ENCODE assay signal across 8 mouse cellular contexts in genomic region chr11:103758706-103759105, GRCm38 (mm10). TPM values are rescaled to one million over a fixed set of nuclear protein-coding genes. Genes with fewer than 3 reads are reported as not detected.
DNase-seq lines count a peak whose midpoint lies in the region; ATAC-seq and TF ChIP-seq lines count a peak whose summit lies in the region.

No protein-coding gene starts in this region.

- no peaks in the 10 kb centered on the region for H3K9me3 ChIP-seq in hindbrain, embryonic 11.5 days (ENCODE audit: control insufficient read depth, low read length)
- peaks cover 2% of the 10 kb centered on the region; the same call in 1 of the 2 replicates for H3K9me3 ChIP-seq in hindbrain, embryonic 16.5 days (ENCODE audit: control insufficient read depth, low read length)
- H3K9me3 ChIP-seq in MEL (replicated peaks; ENCODE audit: insufficient read depth, low read length), result no peaks in the 10 kb centered on the region
- no peaks in the 10 kb centered on the region for H3K9me3 ChIP-seq in heart, embryonic 10.5 days

- no peak overlapping the region for H3K4me3 ChIP-seq in hindbrain, embryonic 11.5 days (ENCODE audit: low read depth, low read length)
- no peak overlapping the region for H3K4me3 ChIP-seq in hindbrain, embryonic 16.5 days (ENCODE audit: low read length)
- no peak overlapping the region for H3K4me3 ChIP-seq in MEL (ENCODE audit: control insufficient read depth in 1 of 2, insufficient read depth in 1 of 2, low read depth in 2 of 2, low read length in 2 of 2)
- H3K4me3 ChIP-seq in heart, embryonic 10.5 days, result no peak overlapping the region
- no peak overlapping the region for H3K4me3 ChIP-seq in olfactory bulb, adult 2 months (ENCODE audit: insufficient read depth, low read depth, low read length)

- intact Hi-C loops in left cerebral cortex, postnatal 25 days (cut with DNase I), result loop anchor here (2.0 kb wide), 2 partner anchors 80 to 120 kb away; partner anchors contain the start of gene Lyzl6

- peak; percentile 85 for DNase-seq in hindbrain, embryonic 11.5 days (ENCODE audit: low spot score)
- peak; percentile 71 for DNase-seq in MEL (ENCODE audit: low read depth, low spot score)
- DNase-seq in cerebellum, postnatal 10 days, result peak; percentile 91 to 93
- peak; percentile 89 for DNase-seq in heart, embryonic 10.5 days (ENCODE audit: low spot score)
- peak; percentile 46 to 49 for DNase-seq in left cerebral cortex, postnatal 25 days (ENCODE audit: low spot score in 2 of 2)
- DNase-seq in thymus, postnatal 14 days, result peak; percentile 68

- TF ChIP-seq CTCF in MEL (IDR thresholded peaks at IDR 0.05 in 2 of 3, conservative IDR thresholded peaks at IDR 0.05 in 1 of 3; ENCODE audit: control insufficient read depth in 1 of 3, insufficient read depth in 1 of 3, low read depth in 2 of 3, low read length in 3 of 3, poor library complexity in 1 of 3, severe bottlenecking in 1 of 3), result peak; percentile 89 to 99 (median 92)
- peak; percentile 94 for TF ChIP-seq CTCF in olfactory bulb, adult 2 months (IDR thresholded peaks at IDR 0.05; ENCODE audit: insufficient read depth, low read depth, low read length)

- WGBS in hindbrain, embryonic 11.5 days, result 13% methylated on average over 6 of the region's 6 CpGs
- WGBS in hindbrain, embryonic 16.5 days, result 6% methylated on average over 6 of the region's 6 CpGs
- WGBS in heart, embryonic 10.5 days, result 12% methylated on average over 6 of the region's 6 CpGs
- WGBS in olfactory bulb, adult 2 months, result 15% methylated on average over 6 of the region's 6 CpGs

- H3K4me2 ChIP-seq in hindbrain, embryonic 11.5 days (replicated peaks; ENCODE audit: low read depth, low read length), result no peak overlapping the region
- H3K4me2 ChIP-seq in hindbrain, embryonic 16.5 days (ENCODE audit: low read length), result no peak overlapping the region

- H3K9ac ChIP-seq in hindbrain, embryonic 11.5 days (ENCODE audit: low read depth, low read length), result no peak overlapping the region
- no peak overlapping the region for H3K9ac ChIP-seq in hindbrain, embryonic 16.5 days (ENCODE audit: low read depth, low read length)
- H3K9ac ChIP-seq in MEL (ENCODE audit: control insufficient read depth, low read depth, low read length, poor library complexity, severe bottlenecking), result no peak overlapping the region

- TF ChIP-seq POLR2A in MEL (IDR thresholded peaks at IDR 0.05; ENCODE audit: control insufficient read depth in 1 of 2, insufficient read depth in 1 of 2, low read depth in 1 of 2, low read length in 2 of 2, poor library complexity in 1 of 2), result no peak
- TF ChIP-seq POLR2A in olfactory bulb, adult 2 months (IDR thresholded peaks at IDR 0.05; ENCODE audit: insufficient read depth, low read depth, low read length), result no peak

- no peak for TF ChIP-seq EP300 in MEL (IDR thresholded peaks at IDR 0.05; ENCODE audit: low read depth in 1 of 2, low read length in 2 of 2)

- H3K27ac ChIP-seq in hindbrain, embryonic 11.5 days (ENCODE audit: low read depth, low read length), result no peak overlapping the region
- no peak overlapping the region for H3K27ac ChIP-seq in hindbrain, embryonic 16.5 days (ENCODE audit: low read depth, low read length)
- no peak overlapping the region for H3K27ac ChIP-seq in MEL (ENCODE audit: control insufficient read depth, low read depth, low read length)
- H3K27ac ChIP-seq in heart, embryonic 10.5 days, result no peak overlapping the region
- no peak overlapping the region for H3K27ac ChIP-seq in olfactory bulb, adult 2 months (ENCODE audit: insufficient read depth, low read depth, low read length)

- no peaks in the 10 kb centered on the region for H3K4me1 ChIP-seq in hindbrain, embryonic 11.5 days (replicated peaks; ENCODE audit: control insufficient read depth, insufficient read depth, low read length)
- no peaks in the 10 kb centered on the region for H3K4me1 ChIP-seq in hindbrain, embryonic 16.5 days (ENCODE audit: control insufficient read depth, insufficient read depth, low read depth, low read length)
- H3K4me1 ChIP-seq in MEL (ENCODE audit: control insufficient read depth in 1 of 2, insufficient read depth in 2 of 2, low read length in 2 of 2), result no peaks in the 10 kb centered on the region
- no peaks in the 10 kb centered on the region for H3K4me1 ChIP-seq in heart, embryonic 10.5 days
- H3K4me1 ChIP-seq in olfactory bulb, adult 2 months (ENCODE audit: control insufficient read depth, insufficient read depth, low read length), result no peaks in the 10 kb centered on the region

- H3K36me3 ChIP-seq in hindbrain, embryonic 11.5 days (ENCODE audit: control insufficient read depth, insufficient read depth, low read length), result no peaks in the 10 kb centered on the region
- no peaks in the 10 kb centered on the region for H3K36me3 ChIP-seq in hindbrain, embryonic 16.5 days (ENCODE audit: control insufficient read depth, insufficient read depth, low read length)
- no peaks in the 10 kb centered on the region for H3K36me3 ChIP-seq in MEL (ENCODE audit: control insufficient read depth in 1 of 2, insufficient read depth in 2 of 2, low read length in 2 of 2)
- H3K36me3 ChIP-seq in heart, embryonic 10.5 days, result no peaks in the 10 kb centered on the region

- no peak for ATAC-seq in hindbrain, embryonic 11.5 days (ENCODE audit: low FRiP score)
- no peak for ATAC-seq in hindbrain, embryonic 16.5 days

- H3K27me3 ChIP-seq in hindbrain, embryonic 11.5 days (ENCODE audit: control insufficient read depth, insufficient read depth, low read length), result 0 out of 2 replicates have a peak, but pooled peaks cover 2% of the 10 kb centered on the region
- H3K27me3 ChIP-seq in hindbrain, embryonic 16.5 days (replicated peaks; ENCODE audit: control insufficient read depth, insufficient read depth, low read length), result no peaks in the 10 kb centered on the region; the same call in 1 of the 2 replicates
- 0 out of 4 replicates have a peak, but pooled peaks cover 0 to 2% of the 10 kb centered on the region in 2 experiments for H3K27me3 ChIP-seq in MEL (ENCODE audit: control insufficient read depth in 1 of 2, insufficient read depth in 2 of 2, low read length in 2 of 2)
- peaks cover 23% of the 10 kb centered on the region; the same call in 1 of the 2 replicates for H3K27me3 ChIP-seq in heart, embryonic 10.5 days (ENCODE audit: insufficient read depth, poor library complexity, severe bottlenecking)

- TF ChIP-seq RAD21 in MEL (IDR thresholded peaks at IDR 0.05; ENCODE audit: low read depth, low read length), result peak; percentile 67

- no peaks in the 10 kb centered on the region for H3K79me2 ChIP-seq in MEL (ENCODE audit: control insufficient read depth, insufficient read depth, low read length, poor library complexity)

TF ChIP-seq in MEL, 35 proteins besides CTCF, POLR2A, EP300 and RAD21:
- no peak for TF ChIP-seq ETS1 (IDR thresholded peaks at IDR 0.05; ENCODE audit: low read depth, low read length)
- peak; percentile 79 for TF ChIP-seq SMC3 (IDR thresholded peaks at IDR 0.05; ENCODE audit: low read depth, low read length)
- TF ChIP-seq ZC3H11A (IDR thresholded peaks at IDR 0.05; ENCODE audit: low read depth, low read length), result peak; percentile 45

RNA-seq across cellular contexts. Expression of gene Wnt9b, which starts 9.1 kb away (rescaled TPM):
- 0.36 and 0.39 TPM in 2 replicates for polyA plus RNA-seq in hindbrain, embryonic 11.5 days (2014; fragmentation: Nextera tagmentation; extraction: Ambion mirVana)
- 0.54 and 0.56 TPM in 2 replicates for polyA plus RNA-seq in hindbrain, embryonic 16.5 days (2015; fragmentation: Nextera tagmentation; extraction: Ambion mirVana)
- total RNA-seq in MEL (2012; rRNA removed), result not detected in 2 replicates
- polyA plus RNA-seq in MEL (2012; ENCODE audit: insufficient read depth in 1 of 2, insufficient read length in 2 of 2, low read depth in 1 of 2, low replicate concordance in 2 of 2, missing spikeins in 1 of 2), result not detected
- polyA plus RNA-seq in heart, embryonic 10.5 days (2016; fragmentation: Nextera tagmentation; extraction: Ambion mirVana), result 1.2 and 1.6 TPM in 2 replicates
- total RNA-seq in left cerebral cortex, postnatal 25 days (2021), result under 1 TPM; 0.07 to 0.30 TPM
- not detected in 2 replicates for polyA plus RNA-seq in olfactory bulb, adult 2 months (2012; ENCODE audit: insufficient read depth, insufficient read length, low replicate concordance, missing spikeins)

RNA-seq across cellular contexts. Expression of gene Wnt3, which starts 15.2 kb away (rescaled TPM):
- polyA plus RNA-seq in hindbrain, embryonic 11.5 days (2014; fragmentation: Nextera tagmentation; extraction: Ambion mirVana), result 9.8 and 10.8 TPM in 2 replicates
- polyA plus RNA-seq in hindbrain, embryonic 16.5 days (2015; fragmentation: Nextera tagmentation; extraction: Ambion mirVana), result 11.0 and 12.1 TPM in 2 replicates
- total RNA-seq in MEL (2012; rRNA removed), result not detected in 2 replicates
- not detected for polyA plus RNA-seq in MEL (2012; ENCODE audit: insufficient read depth in 1 of 2, insufficient read length in 2 of 2, low read depth in 1 of 2, low replicate concordance in 2 of 2, missing spikeins in 1 of 2)
- 0.28 and 1.5 TPM in 2 replicates for polyA plus RNA-seq in heart, embryonic 10.5 days (2016; fragmentation: Nextera tagmentation; extraction: Ambion mirVana)
- 1 to 10 TPM in 1 of 2 experiments, under 1 TPM in 1; 0.92 to 1.4 TPM for total RNA-seq in left cerebral cortex, postnatal 25 days (2021)
- polyA plus RNA-seq in olfactory bulb, adult 2 months (2012; ENCODE audit: insufficient read depth, insufficient read length, low replicate concordance, missing spikeins), result not detected in 2 replicates
